Mouse (Mus musculus) liver, postnatal 0 days (tissue): ENCODE results near the gene Cux1. TPM values are rescaled to one million over a fixed set of nuclear protein-coding genes. Genes with fewer than 3 reads are reported as not detected.
A peak's percentile ranks its signal among the peaks of the same experiment; 100 is the strongest.

ENCODE experiments used
- ATAC-seq: fragments of 200-750 bp; cut with Nextera tagmentation; 2 replicates; pipeline ENCODE4 v1.8.0; 2017; ENCODE audit warnings: mild to moderate bottlenecking, moderate library complexity
- DNase-seq: peaks from one replicate; pipeline ENCODE4 v3.0.0-alpha.2; 2016
- H3K27ac ChIP-seq: fragments of 300-500 bp; sonication (generic); 2 replicates; pipeline ENCODE4 v1.5.1; 2014; ENCODE audit warnings: antibody characterized with exemption, moderate library complexity, mild to moderate bottlenecking, low read depth
- H3K27me3 ChIP-seq: fragments of 300-500 bp; sonication (generic); 2 replicates; pipeline ENCODE4 v1.6.1; 2014; ENCODE audit warnings: low read length, control low read depth, mixed read lengths; ENCODE audit not compliant: insufficient read depth
- H3K36me3 ChIP-seq: fragments of 300-500 bp; sonication (generic); replicated peaks from 2 replicates; pipeline ENCODE4 v1.6.1; 2014; ENCODE audit warnings: mild to moderate bottlenecking, control low read depth, low read length, moderate library complexity, mixed read lengths; ENCODE audit not compliant: insufficient read depth
- H3K4me1 ChIP-seq: fragments of 300-500 bp; sonication (generic); 2 replicates; pipeline ENCODE4 v1.6.1; 2014; ENCODE audit warnings: antibody characterized with exemption, mild to moderate bottlenecking, control low read depth; ENCODE audit not compliant: insufficient read depth
- H3K4me2 ChIP-seq: fragments of 300-500 bp; sonication (generic); 2 replicates; pipeline ENCODE4 v1.6.1; 2014; ENCODE audit warnings: low read depth, mild to moderate bottlenecking, low read length, moderate library complexity, mixed read lengths
- H3K4me3 ChIP-seq: fragments of 300-500 bp; sonication (generic); 2 replicates; pipeline ENCODE4 v1.5.1; 2014; ENCODE audit warnings: low read depth, low read length
- H3K9ac ChIP-seq: fragments of 300-500 bp; sonication (generic); replicated peaks from 2 replicates; pipeline ENCODE4 v1.6.1; 2014; ENCODE audit warnings: mild to moderate bottlenecking, moderate library complexity
- H3K9me3 ChIP-seq: fragments of 300-500 bp; sonication (generic); 2 replicates; pipeline ENCODE4 v1.6.1; 2016; ENCODE audit warnings: mild to moderate bottlenecking, control low read depth, low read length, mixed read lengths
- CTCF ChIP-seq: sonication (generic); IDR thresholded peaks from 2 replicates; pipeline ENCODE4 v1.5.1; 2016; ENCODE audit warnings: antibody characterized with exemption, low read depth
- EP300 ChIP-seq: IDR thresholded peaks from 2 replicates; pipeline ENCODE4 v1.6.1; 2016; ENCODE audit warnings: antibody characterized with exemption, low read depth, mild to moderate bottlenecking
- WGBS: fragments of 180-500 bp; shearing (Covaris S2); extraction: QIAGEN DNeasy Blood & Tissue Kit; methylation state at CpG from one replicate; pipeline ENCODE4 v1.1.7; 2014; ENCODE audit not compliant: insufficient replicate concordance; 5-methylcytosine and 5-hydroxymethylcytosine counted together
- polyA plus RNA-seq: library from polyadenylated mRNA; unstranded; fragments of >200 nt; fragmentation: Nextera tagmentation; extraction: Ambion mirVana; gene quantifications from 2 replicates; pipeline ENCODE4 v1.2.1, GENCODE M21; 2015

The Cux1 gene
- polyA plus RNA-seq, 1 experiment from 2014 or later: 10.7 TPM

- ATAC-seq (no peak), DNase-seq (no peak)
- no peaks in the 10 kb centered on the region for H3K36me3 ChIP-seq
- no peaks in the 10 kb centered on the region for H3K9me3 ChIP-seq
- no peak overlapping the region; the same call in 1 of the 2 replicates for H3K4me2 ChIP-seq
- peaks cover 24% of the 10 kb centered on the region for H3K4me1 ChIP-seq
- H3K27ac ChIP-seq: peak overlapping the region; percentile 41; the same call in 1 of the 2 replicates
- no peak overlapping the region for H3K4me3 ChIP-seq
- H3K9ac ChIP-seq: no peak overlapping the region
- WGBS: 50% methylated on average over 13 of the region's 13 CpGs
- TF ChIP-seq EP300: no peak
- TF ChIP-seq CTCF: no peak
- H3K27me3 ChIP-seq: no peaks in the 10 kb centered on the region
Observed at GRCm38 (mm10) chr5:136427772-136428497, 139.4 kb downstream of the Cux1 start.

GRCm38 (mm10) chr5:136427121-136427771 lies 140.0 kb downstream of the Cux1 start:
- Histone ChIP-seq H3K4me3 (no peak overlapping the region), H3K36me3 (no peaks in the 10 kb centered on the region), H3K27me3 (no peaks in the 10 kb centered on the region), H3K9me3 (no peaks in the 10 kb centered on the region), H3K27ac (no peak overlapping the region), H3K9ac (no peak overlapping the region), H3K4me1 (peaks cover 24% of the 10 kb centered on the region), H3K4me2 (no peak overlapping the region)
- DNase-seq (no peak), ATAC-seq (no peak)
- TF ChIP-seq CTCF (no peak), EP300 (no peak)
- WGBS: 69% methylated on average over 4 of the region's 4 CpGs

- Histone ChIP-seq H3K36me3 (no peaks in the 10 kb centered on the region), H3K27me3 (no peaks in the 10 kb centered on the region), H3K4me2 (no peak overlapping the region), H3K4me1 (peaks cover 7% of the 10 kb centered on the region), H3K27ac (no peak overlapping the region), H3K4me3 (no peak overlapping the region), H3K9ac (no peak overlapping the region), H3K9me3 (no peaks in the 10 kb centered on the region)
- DNase-seq (no peak), ATAC-seq (no peak)
- TF ChIP-seq EP300 (no peak), CTCF (no peak)
- 82% methylated on average over 2 of the region's 2 CpGs for WGBS
Observed at GRCm38 (mm10) chr5:136422948-136423347, 144.3 kb downstream of the Cux1 start.

- TF ChIP-seq EP300 (no peak), CTCF (no peak)
- H3K4me2 ChIP-seq: no peak overlapping the region
- DNase-seq (no peak), ATAC-seq (no peak)
- H3K36me3 ChIP-seq: no peaks in the 10 kb centered on the region
- H3K9ac ChIP-seq: no peak overlapping the region
- WGBS: 64% methylated on average over 3 of the region's 3 CpGs
- no peak overlapping the region for H3K27ac ChIP-seq
- no peak overlapping the region for H3K4me3 ChIP-seq
- H3K4me1 ChIP-seq: no peaks in the 10 kb centered on the region; the same call in 1 of the 2 replicates
- H3K27me3 ChIP-seq: no peaks in the 10 kb centered on the region
- H3K9me3 ChIP-seq: no peaks in the 10 kb centered on the region
Observed at GRCm38 (mm10) chr5:136421885-136422284, 145.4 kb downstream of the Cux1 start.

GRCm38 (mm10) chr5:136421316-136421715 lies 146.0 kb downstream of the Cux1 start:
- 61% methylated on average over 3 of the region's 3 CpGs for WGBS
- H3K9ac ChIP-seq: no peak overlapping the region
- no peak for DNase-seq
- H3K36me3 ChIP-seq: no peaks in the 10 kb centered on the region
- ATAC-seq: no peak
- H3K9me3 ChIP-seq: no peaks in the 10 kb centered on the region
- no peak overlapping the region for H3K4me3 ChIP-seq
- no peaks in the 10 kb centered on the region for H3K27me3 ChIP-seq
- H3K4me1 ChIP-seq: no peaks in the 10 kb centered on the region; the same call in 1 of the 2 replicates
- TF ChIP-seq CTCF (no peak), EP300 (no peak)
- no peak overlapping the region for H3K4me2 ChIP-seq
- H3K27ac ChIP-seq: no peak overlapping the region

- TF ChIP-seq CTCF (no peak), EP300 (no peak)
- 48% methylated on average over 3 of the region's 3 CpGs for WGBS
- DNase-seq: no peak
Observed at GRCm38 (mm10) chr5:136420342-136420741, 146.9 kb downstream of the Cux1 start.

More at GRCm38 (mm10) chr5:136420342-136420741, 146.9 kb downstream of the Cux1 start:
- Histone ChIP-seq H3K27ac (no peak overlapping the region), H3K36me3 (no peaks in the 10 kb centered on the region), H3K9ac (no peak overlapping the region), H3K27me3 (no peaks in the 10 kb centered on the region), H3K4me2 (no peak overlapping the region), H3K4me3 (no peak overlapping the region), H3K4me1 (no peaks in the 10 kb centered on the region; the same call in 1 of the 2 replicates), H3K9me3 (no peaks in the 10 kb centered on the region)
- ATAC-seq: no peak
